Mouse (Mus musculus) limb, embryonic 14.5 days (tissue): ENCODE results near the gene Blzf1. TPM values are rescaled to one million over a fixed set of nuclear protein-coding genes. Genes with fewer than 3 reads are reported as not detected.

Experiments used
- ATAC-seq: fragments of 200-750 bp; cut with Nextera tagmentation; 2 replicates; pipeline ENCODE4 v1.8.0; 2017; ENCODE audit warnings: low read depth, moderate number of reproducible peaks, moderate TSS enrichment; ENCODE audit not compliant: low FRiP score
- DNase-seq: peaks from one replicate; pipeline ENCODE4 v3.0.0-alpha.2; 2015; ENCODE audit warnings: low spot score
- H3K27ac ChIP-seq: fragments of 300-500 bp; sonication (generic); replicated peaks from 2 replicates; pipeline ENCODE4 v1.5.1; 2014; ENCODE audit warnings: low read depth, mild to moderate bottlenecking, low read length, moderate library complexity, mixed read lengths
- H3K27me3 ChIP-seq: fragments of 300-500 bp; sonication (generic); 2 replicates; pipeline ENCODE4 v1.6.1; 2014; ENCODE audit warnings: low read length, mixed read lengths; ENCODE audit not compliant: control insufficient read depth, insufficient read depth
- H3K36me3 ChIP-seq: fragments of 300-500 bp; sonication (generic); 2 replicates; pipeline ENCODE4 v1.6.1; 2014; ENCODE audit warnings: mild to moderate bottlenecking, low read length, moderate library complexity, mixed read lengths; ENCODE audit not compliant: control insufficient read depth, insufficient read depth
- H3K4me1 ChIP-seq: fragments of 300-500 bp; sonication (generic); 2 replicates; pipeline ENCODE4 v1.6.1; 2014; ENCODE audit warnings: antibody characterized with exemption, low read length, mixed read lengths; ENCODE audit not compliant: control insufficient read depth, insufficient read depth
- H3K4me2 ChIP-seq: fragments of 300-500 bp; sonication (generic); replicated peaks from 2 replicates; pipeline ENCODE4 v1.6.1; 2014; ENCODE audit warnings: low read depth, mild to moderate bottlenecking, low read length, moderate library complexity; ENCODE audit not compliant: severe bottlenecking
- H3K4me3 ChIP-seq: fragments of 300-500 bp; sonication (generic); replicated peaks from 2 replicates; pipeline ENCODE4 v1.5.1; 2014; ENCODE audit warnings: low read length
- H3K9ac ChIP-seq: fragments of 300-500 bp; sonication (generic); 2 replicates; pipeline ENCODE4 v1.6.1; 2014; ENCODE audit warnings: mild to moderate bottlenecking, low read depth, low read length, moderate library complexity; ENCODE audit not compliant: severe bottlenecking
- H3K9me3 ChIP-seq: fragments of 300-500 bp; sonication (generic); 2 replicates; pipeline ENCODE4 v1.6.1; 2016; ENCODE audit warnings: low read length; ENCODE audit not compliant: control insufficient read depth
- POLR2A ChIP-seq: fragments of 200-500 bp; IDR thresholded peaks from 2 replicates; pipeline ENCODE4 v1.8.0; 2012; ENCODE audit warnings: inconsistent platforms, mild to moderate bottlenecking, moderate library complexity, borderline replicate concordance; ENCODE audit not compliant: insufficient read depth, insufficient read length; ENCODE audit errors: extremely low read depth
- WGBS: fragments of 180-500 bp; shearing (Covaris S2); extraction: QIAGEN DNeasy Blood & Tissue Kit; methylation state at CpG from one replicate; pipeline ENCODE4 v1.1.7; 2014; 5-methylcytosine and 5-hydroxymethylcytosine counted together
- polyA plus RNA-seq, 2 experiments: library from polyadenylated mRNA; depleted of rRNA in 1 of 2; stranded (reverse) in 1 of 2; unstranded in 1 of 2; fragments of >200 nt; fragmentation: Nextera tagmentation in 1 of 2; extraction: Ambion mirVana in 1 of 2; gene quantifications; 2 replicates each; pipeline versions ENCODE4 v1.2.1 to v1.2.3; 2012 to 2014

The Blzf1 gene
- polyA plus RNA-seq, 2 experiments = 18.1 to 30.0 TPM

- 0 out of 2 replicates have a peak, but pooled peaks cover 2% of the 10 kb centered on the region for H3K4me1 ChIP-seq
- no peak overlapping the region for H3K4me2 ChIP-seq
- H3K27ac ChIP-seq = no peak overlapping the region
- no peak overlapping the region for H3K9ac ChIP-seq
- ATAC-seq (no peak), DNase-seq (no peak)
- WGBS = 92% methylated on average over 4 of the region's 4 CpGs
- H3K9me3 ChIP-seq = no peaks in the 10 kb centered on the region
- no peaks in the 10 kb centered on the region for H3K27me3 ChIP-seq
- H3K4me3 ChIP-seq = no peak overlapping the region
- TF ChIP-seq POLR2A = no peak
- peaks cover 49% of the 10 kb centered on the region for H3K36me3 ChIP-seq
These were observed 5.3 kb downstream of the Blzf1 start for GRCm38 (mm10) chr1:164301949-164302348.

GRCm38 (mm10) chr1:164296473-164296872, 10.8 kb downstream of the Blzf1 start:
- DNase-seq = no peak
- no peaks in the 10 kb centered on the region for H3K27me3 ChIP-seq
- no peak for TF ChIP-seq POLR2A
- H3K36me3 ChIP-seq = peaks cover 75% of the 10 kb centered on the region
- H3K4me1 ChIP-seq = no peaks in the 10 kb centered on the region
- no peak overlapping the region for H3K4me3 ChIP-seq
- H3K9ac ChIP-seq = no peak overlapping the region
- no peak overlapping the region for H3K27ac ChIP-seq
- no peak for ATAC-seq
- 90% methylated on average over 4 of the region's 5 CpGs for WGBS
- no peaks in the 10 kb centered on the region for H3K9me3 ChIP-seq
- H3K4me2 ChIP-seq = no peak overlapping the region

- WGBS = 90% methylated on average over 6 of the region's 6 CpGs
These were observed 13.2 kb downstream of the Blzf1 start for GRCm38 (mm10) chr1:164294071-164294470.

GRCm38 (mm10) chr1:164292040-164292439, 15.2 kb downstream of the Blzf1 start:
- Histone ChIP-seq H3K27ac (no peak overlapping the region), H3K9me3 (no peaks in the 10 kb centered on the region)

More at GRCm38 (mm10) chr1:164294071-164294470, 13.2 kb downstream of the Blzf1 start:
- DNase-seq (no peak), ATAC-seq (no peak)
- no peaks in the 10 kb centered on the region for H3K9me3 ChIP-seq
- no peaks in the 10 kb centered on the region for H3K27me3 ChIP-seq
- H3K36me3 ChIP-seq = peaks cover 69% of the 10 kb centered on the region
- no peak overlapping the region for H3K4me3 ChIP-seq
- no peak overlapping the region for H3K9ac ChIP-seq
- H3K27ac ChIP-seq = no peak overlapping the region
- H3K4me2 ChIP-seq = no peak overlapping the region
- TF ChIP-seq POLR2A = no peak
- H3K4me1 ChIP-seq = no peaks in the 10 kb centered on the region

GRCm38 (mm10) chr1:164287406-164287805, 19.9 kb downstream of the Blzf1 start:
- 70% methylated on average over 15 of the region's 15 CpGs for WGBS
- Histone ChIP-seq H3K27me3 (no peaks in the 10 kb centered on the region), H3K9ac (no peak overlapping the region), H3K4me3 (no peak overlapping the region), H3K9me3 (no peaks in the 10 kb centered on the region), H3K4me2 (no peak overlapping the region), H3K36me3 (peaks cover 22% of the 10 kb centered on the region), H3K4me1 (no peaks in the 10 kb centered on the region), H3K27ac (no peak overlapping the region)
- no peak for TF ChIP-seq POLR2A
- no peak for ATAC-seq
- DNase-seq = no peak

More at GRCm38 (mm10) chr1:164292040-164292439, 15.2 kb downstream of the Blzf1 start:
- TF ChIP-seq POLR2A = no peak
- H3K4me1 ChIP-seq = no peaks in the 10 kb centered on the region
- DNase-seq = no peak
- 89% methylated on average over 5 of the region's 5 CpGs for WGBS
- H3K27me3 ChIP-seq = no peaks in the 10 kb centered on the region
- ATAC-seq = no peak
- no peak overlapping the region for H3K4me2 ChIP-seq
- peaks cover 51% of the 10 kb centered on the region for H3K36me3 ChIP-seq
- no peak overlapping the region for H3K9ac ChIP-seq
- no peak overlapping the region for H3K4me3 ChIP-seq

GRCm38 (mm10) chr1:164284007-164284406, 23.3 kb downstream of the Blzf1 start:
- Histone ChIP-seq H3K9ac (no peak overlapping the region), H3K27ac (no peak overlapping the region), H3K9me3 (no peaks in the 10 kb centered on the region), H3K36me3 (no peaks in the 10 kb centered on the region; the same call in 1 of the 2 replicates), H3K27me3 (no peaks in the 10 kb centered on the region), H3K4me3 (no peak overlapping the region), H3K4me1 (no peaks in the 10 kb centered on the region), H3K4me2 (no peak overlapping the region)
- DNase-seq = no peak
- ATAC-seq = no peak
- WGBS = 96% methylated on average over 3 of the region's 3 CpGs
- TF ChIP-seq POLR2A = no peak
